Mouse (Mus musculus) stomach, postnatal 0 days (tissue): ENCODE results near the gene Nodal.

Source experiments
- CTCF ChIP-seq: IDR thresholded peaks from 2 replicates; pipeline ENCODE4 v1.5.1; 2016; ENCODE audit warnings: antibody characterized with exemption, low read depth, mild to moderate bottlenecking, moderate library complexity
- EP300 ChIP-seq: optimal IDR thresholded peaks from 2 replicates; pipeline ENCODE3; 2016; ENCODE audit warnings: antibody characterized with exemption

- TF ChIP-seq CTCF = no peak
- TF ChIP-seq EP300 = no peak
These were observed 1.2 kb upstream of the Nodal start for GRCm38 (mm10) chr10:61416561-61416960.
